Mouse (Mus musculus) T-helper 1 cell (primary cell): ENCODE measurements around the gene 4933407L21Rik.

Experiments used
- in situ Hi-C: fragments of 300-600 bp; cut with MboI, MseI; formaldehyde crosslinking; loops from one replicate; pipeline ENCODE4 v1.15.1; 2025; ENCODE audit warnings: high pct_unique_total_duplicates

The 4933407L21Rik gene

GRCm38 (mm10) chr1:85928057-85928687 lies at the start of gene 4933407L21Rik:
TSS of gene 4933407L21Rik (plus strand) at chr1:85928483.
- in situ Hi-C loops = no loop called here

GRCm38 (mm10) chr1:85882003-85882402 lies 46.3 kb upstream of the 4933407L21Rik start:
- in situ Hi-C loops = no loop called here

- in situ Hi-C loops = no loop called here
Observed at GRCm38 (mm10) chr1:85887221-85887620, 41.1 kb upstream of the 4933407L21Rik start.

GRCm38 (mm10) chr1:85894231-85894747 lies 34.0 kb upstream of the 4933407L21Rik start, which contains the start of gene Itm2c:
TSS of gene Itm2c (plus strand) at chr1:85894281.
- in situ Hi-C loops = no loop called here

- in situ Hi-C loops = loop anchor here (5.0 kb wide), 1 partner anchor 43 kb away; no protein-coding TSS in a partner anchor
Observed at GRCm38 (mm10) chr1:85894748-85895360, 33.4 kb upstream of the 4933407L21Rik start.

- in situ Hi-C loops = loop anchor here (5.0 kb wide), 1 partner anchor 43 kb away; no protein-coding TSS in a partner anchor
Observed at GRCm38 (mm10) chr1:85895391-85895837, 32.9 kb upstream of the 4933407L21Rik start.

GRCm38 (mm10) chr1:85896110-85896509 lies 32.2 kb upstream of the 4933407L21Rik start:
- in situ Hi-C loops = loop anchor here (5.0 kb wide), 1 partner anchor 44 kb away; no protein-coding TSS in a partner anchor

GRCm38 (mm10) chr1:85896781-85897700 lies 31.2 kb upstream of the 4933407L21Rik start:
- in situ Hi-C loops = loop anchor here (5.0 kb wide), 1 partner anchor 45 kb away; no protein-coding TSS in a partner anchor

- in situ Hi-C loops = loop anchor here (5.0 kb wide), 1 partner anchor 46 kb away; no protein-coding TSS in a partner anchor
Observed at GRCm38 (mm10) chr1:85897901-85898760, 30.2 kb upstream of the 4933407L21Rik start.

- in situ Hi-C loops = loop anchor here (5.0 kb wide), 1 partner anchor 47 kb away; no protein-coding TSS in a partner anchor
Observed at GRCm38 (mm10) chr1:85898761-85899387, 29.4 kb upstream of the 4933407L21Rik start.

- in situ Hi-C loops = loop anchor here (5.0 kb wide), 1 partner anchor 47 kb away; no protein-coding TSS in a partner anchor
Observed at GRCm38 (mm10) chr1:85899388-85899761, 28.9 kb upstream of the 4933407L21Rik start.

GRCm38 (mm10) chr1:85900521-85901333 lies 27.6 kb upstream of the 4933407L21Rik start:
- in situ Hi-C loops = no loop called here

- in situ Hi-C loops = no loop called here
Observed at GRCm38 (mm10) chr1:85901516-85902107, 26.7 kb upstream of the 4933407L21Rik start.

- in situ Hi-C loops = no loop called here
Observed at GRCm38 (mm10) chr1:85902108-85902561, 26.1 kb upstream of the 4933407L21Rik start.

GRCm38 (mm10) chr1:85906892-85907291 lies 21.4 kb upstream of the 4933407L21Rik start:
- in situ Hi-C loops = no loop called here

- in situ Hi-C loops = no loop called here
Observed at GRCm38 (mm10) chr1:85908754-85909590, 19.3 kb upstream of the 4933407L21Rik start.

- in situ Hi-C loops = loop anchor here (10.0 kb wide), 1 partner anchor 1782 kb away; no protein-coding TSS in a partner anchor
Observed at GRCm38 (mm10) chr1:85913078-85913755, 15.1 kb upstream of the 4933407L21Rik start.
